14 mouse cellular contexts compared by ENCODE assay signal in the genomic region with DNA sequence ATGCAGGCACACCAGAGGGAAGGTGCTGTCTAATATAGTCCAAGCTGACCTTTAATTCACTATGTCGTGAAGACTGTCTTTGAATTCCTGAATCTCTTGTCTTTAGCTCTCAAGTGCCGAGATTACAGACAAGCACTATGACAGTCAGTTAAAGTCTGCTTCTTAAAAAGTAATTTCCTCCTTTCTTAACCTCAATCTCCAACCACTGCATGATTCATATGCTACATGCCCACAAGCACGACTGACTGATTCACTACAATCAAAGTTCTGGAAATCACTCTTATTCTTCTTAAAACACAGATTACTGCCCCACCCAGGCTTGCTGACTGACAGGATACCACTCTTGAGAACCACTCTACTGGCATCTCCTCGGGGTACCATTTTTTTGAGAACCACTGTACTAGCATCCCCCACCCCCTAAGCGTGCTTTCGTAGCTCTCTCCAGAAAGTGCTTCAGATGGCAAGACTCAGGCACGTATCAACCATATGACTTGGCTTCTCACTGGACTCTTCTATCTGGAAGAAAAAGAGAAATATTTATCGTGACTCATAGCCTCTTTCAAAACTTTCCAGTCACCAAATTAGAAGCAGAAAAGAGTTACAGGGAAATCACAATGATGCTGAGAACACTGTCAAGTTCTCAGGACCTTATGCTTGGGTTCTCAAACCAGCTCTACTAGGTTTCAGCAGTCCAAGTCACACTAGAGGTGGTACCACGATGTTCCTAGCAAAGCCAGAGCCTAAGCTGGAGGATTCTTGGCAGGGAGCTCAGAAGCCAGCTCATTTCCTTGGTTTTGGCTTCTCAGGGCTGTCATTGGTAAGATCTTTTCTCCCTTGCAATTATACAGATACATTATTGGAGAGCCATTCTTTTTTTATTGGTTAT. TPM values are rescaled to one million over a fixed set of nuclear protein-coding genes. Genes with fewer than 3 reads are reported as not detected.
DNase-seq lines count a peak whose midpoint lies in the region; ATAC-seq and TF ChIP-seq lines count a peak whose summit lies in the region.
"Had no signal": no experiment of that assay in that cellular context is flagged by ENCODE, and none has a peak within 500 bp of the region (broad histone marks: within the 10 kb centered on the region; RNA-seq: fewer than 3 reads in every experiment).

No protein-coding gene starts in this region.

- H3K9me3 ChIP-seq in heart, embryonic 10.5 days: no peaks in the 10 kb centered on the region
- H3K9me3 ChIP-seq: megakaryocyte, embryonic 14.5 days had no signal

- no peaks in the 10 kb centered on the region for H3K36me3 ChIP-seq in heart, embryonic 10.5 days

- H3K4me1 ChIP-seq in heart, embryonic 10.5 days: peaks cover 6% of the 10 kb centered on the region
- H3K4me1 ChIP-seq in embryonic fibroblast, embryonic 13.5 days (ENCODE audit: control insufficient read depth, insufficient read depth, low read length): peaks cover 27% of the 10 kb centered on the region

- no peak overlapping the region for H3K27ac ChIP-seq in heart, embryonic 10.5 days
- peak overlapping the region; percentile 100 for H3K27ac ChIP-seq in embryonic fibroblast, embryonic 13.5 days (ENCODE audit: insufficient read depth, low read length)

- TF ChIP-seq CTCF in embryonic fibroblast, embryonic 13.5 days (IDR thresholded peaks at IDR 0.05; ENCODE audit: borderline replicate concordance, insufficient read depth, low read length): no peak

- H3K27me3 ChIP-seq in heart, embryonic 10.5 days (ENCODE audit: insufficient read depth, poor library complexity, severe bottlenecking): no peaks in the 10 kb centered on the region

- DNase-seq in heart, adult 11 months: peak; percentile 95
- DNase-seq in heart, embryonic 10.5 days (ENCODE audit: low spot score): no peak
- no peak for DNase-seq in cerebellum, adult 18-20 months
- no peak for DNase-seq in testis, postnatal 10 days (ENCODE audit: low spot score)
- DNase-seq in spleen, postnatal 14 days (ENCODE audit: low spot score in 2 of 2): no peak
- DNase-seq: adrenal gland, adult 8-10 months; cerebellum, adult 2 months; gastrocnemius, postnatal 36 days; kidney, adult 2 months; liver had no signal

- ATAC-seq in CD4-positive, CD25-positive, alpha-beta regulatory T cell, adult 4 months: peak; percentile 8
- ATAC-seq in monocyte, adult 5-6 weeks (replicated peaks; ENCODE audit: insufficient number of reproducible peaks, low FRiP score, low TSS enrichment, poor library complexity, severe bottlenecking): peak; percentile 38

- 0 out of 2 replicates have a peak, but pooled peaks have one; percentile 10 for TF ChIP-seq POLR2A in embryonic fibroblast, embryonic 13.5 days (IDR thresholded peaks at IDR 0.05; ENCODE audit: low read depth, low read length)

- no peak overlapping the region for H3K4me3 ChIP-seq in heart, embryonic 10.5 days
- H3K4me3 ChIP-seq in embryonic fibroblast, embryonic 13.5 days (ENCODE audit: insufficient read depth, low read length): no peak overlapping the region

- WGBS in heart, embryonic 10.5 days: 71% methylated on average over 9 of the region's 9 CpGs

RNA-seq across cellular contexts. Expression of a gene that starts 12.9 kb away (rescaled TPM):
- 8.7 and 10.4 TPM in 2 replicates for polyA plus RNA-seq in heart, embryonic 10.5 days (2016; fragmentation: Nextera tagmentation; extraction: Ambion mirVana)
- 10 to 100 TPM; 12.1 to 19.1 TPM for polyA plus RNA-seq in CD4-positive, CD25-positive, alpha-beta regulatory T cell, adult 4 months (2017; shearing (Covaris generic))
- polyA plus RNA-seq in embryonic fibroblast, embryonic 13.5 days (2011; ENCODE audit: insufficient read length, low read depth, missing spikeins): 7.9 and 14.3 TPM in 2 replicates
- total RNA-seq in monocyte, adult 5-6 weeks (2017): 5.6 to 15.4 TPM (median 15.0 TPM) in 3 replicates

RNA-seq across cellular contexts. Expression of a gene that starts 16.3 kb away (rescaled TPM):
- 590 and 679 TPM in 2 replicates for polyA plus RNA-seq in heart, embryonic 10.5 days (2016; fragmentation: Nextera tagmentation; extraction: Ambion mirVana)
- polyA plus RNA-seq in CD4-positive, CD25-positive, alpha-beta regulatory T cell, adult 4 months (2017; shearing (Covaris generic)): 100 to 1,000 TPM; 335 to 360 TPM
- 3,430 and 4,672 TPM in 2 replicates for polyA plus RNA-seq in embryonic fibroblast, embryonic 13.5 days (2011; ENCODE audit: insufficient read length, low read depth, missing spikeins)
- 1,067 to 1,239 TPM (median 1,097 TPM) in 3 replicates for total RNA-seq in monocyte, adult 5-6 weeks (2017)
